Mouse (Mus musculus): ENCODE measurements around the gene Ccdc175. TPM values are rescaled to one million over a fixed set of nuclear protein-coding genes. Genes with fewer than 3 reads are reported as not detected.

Gene Ccdc175
- polyA plus RNA-seq, 1 experiment from 2014 or later: not detected

DNA sequence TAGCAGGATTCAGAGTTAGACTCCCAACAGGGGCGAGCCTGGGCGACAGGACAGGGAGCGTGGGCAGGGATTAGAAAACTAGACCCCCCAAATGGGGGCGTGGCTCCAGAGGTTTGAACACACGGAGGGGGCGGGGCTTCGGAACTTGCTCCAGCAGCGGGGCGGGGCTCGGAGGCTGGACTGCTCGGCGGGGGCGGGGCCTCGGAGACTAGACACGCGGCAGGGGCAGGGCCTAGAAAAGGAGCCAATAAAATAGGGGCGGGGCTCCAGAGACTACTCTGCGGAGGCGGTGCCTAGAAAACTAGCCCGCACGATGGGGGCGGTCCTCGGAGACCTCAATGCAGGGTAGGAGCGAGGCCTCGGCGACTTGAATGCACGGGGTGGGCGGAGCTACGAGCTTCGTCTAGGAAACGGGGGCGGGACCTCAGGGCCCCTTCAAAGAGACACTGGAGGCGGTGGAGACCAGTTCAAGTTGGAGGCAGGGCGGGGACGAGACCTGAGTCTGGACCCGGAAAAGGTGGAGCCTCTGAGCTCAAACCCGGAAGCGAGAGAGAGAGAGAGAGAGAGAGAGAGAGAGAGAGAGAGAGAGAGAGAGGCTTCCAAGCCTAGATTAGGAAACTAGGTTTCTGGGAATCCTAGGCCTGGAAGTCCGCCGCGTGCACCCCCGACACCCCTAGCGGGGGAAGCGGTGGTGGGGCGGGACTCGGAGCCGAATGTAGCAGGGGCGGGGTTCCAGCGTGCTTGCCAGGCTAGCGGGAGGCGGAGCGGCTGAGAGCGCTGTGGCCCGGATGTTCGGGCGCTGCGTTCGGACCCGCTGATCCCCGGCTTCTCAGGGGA is 99.3 kb downstream of the Ccdc175 start, which contains the start of the genes L3hypdh and Jkamp:
L3hypdh (minus strand) TSS at position 111 of the 837 bp plus-strand sequence.
Jkamp (plus strand) TSS at position 261 of the 837 bp plus-strand sequence.
- DNase-seq (ENCODE audit: low spot score): peak; percentile 99
- H3K4me1 ChIP-seq: peaks cover 37% of the 10 kb centered on the region
- H3K36me3 ChIP-seq: peaks cover 8% of the 10 kb centered on the region
- no peaks in the 10 kb centered on the region for H3K9me3 ChIP-seq (replicated peaks)
- peak within 1 kb of the TSS; percentile 77 for H3K4me3 ChIP-seq
- no peaks in the 10 kb centered on the region for H3K27me3 ChIP-seq (ENCODE audit: low read depth, poor library complexity, severe bottlenecking)
- under 1% methylated on average over 60 of the region's 60 CpGs for WGBS
- H3K27ac ChIP-seq: peak within 1 kb of the TSS; percentile 95

DNA sequence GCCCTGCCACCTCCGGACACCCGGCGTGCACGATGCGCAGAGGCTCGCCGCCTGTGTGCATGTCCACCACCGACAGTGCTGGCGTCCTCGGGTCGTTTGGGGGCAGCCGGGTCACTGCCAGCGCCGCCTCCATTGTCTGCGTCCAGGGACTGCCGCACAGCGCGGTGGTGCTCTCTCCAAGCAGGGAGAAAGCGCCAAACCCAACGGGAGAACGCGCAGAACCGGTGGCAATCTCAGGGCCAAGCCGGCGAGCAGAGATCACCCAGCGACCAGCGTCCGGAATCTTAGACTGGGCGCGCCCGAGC is 99.9 kb downstream of the Ccdc175 start:
- peaks cover 3% of the 10 kb centered on the region for H3K36me3 ChIP-seq
- 0% methylated on average over 31 of the region's 31 CpGs for WGBS
- DNase-seq (ENCODE audit: low spot score): no peak
- H3K4me3 ChIP-seq: peak overlapping the region; percentile 77
- H3K27ac ChIP-seq: peak overlapping the region; percentile 95
- H3K27me3 ChIP-seq (ENCODE audit: low read depth, poor library complexity, severe bottlenecking): no peaks in the 10 kb centered on the region
- H3K9me3 ChIP-seq (replicated peaks): no peaks in the 10 kb centered on the region
- H3K4me1 ChIP-seq: peaks cover 37% of the 10 kb centered on the region

DNA sequence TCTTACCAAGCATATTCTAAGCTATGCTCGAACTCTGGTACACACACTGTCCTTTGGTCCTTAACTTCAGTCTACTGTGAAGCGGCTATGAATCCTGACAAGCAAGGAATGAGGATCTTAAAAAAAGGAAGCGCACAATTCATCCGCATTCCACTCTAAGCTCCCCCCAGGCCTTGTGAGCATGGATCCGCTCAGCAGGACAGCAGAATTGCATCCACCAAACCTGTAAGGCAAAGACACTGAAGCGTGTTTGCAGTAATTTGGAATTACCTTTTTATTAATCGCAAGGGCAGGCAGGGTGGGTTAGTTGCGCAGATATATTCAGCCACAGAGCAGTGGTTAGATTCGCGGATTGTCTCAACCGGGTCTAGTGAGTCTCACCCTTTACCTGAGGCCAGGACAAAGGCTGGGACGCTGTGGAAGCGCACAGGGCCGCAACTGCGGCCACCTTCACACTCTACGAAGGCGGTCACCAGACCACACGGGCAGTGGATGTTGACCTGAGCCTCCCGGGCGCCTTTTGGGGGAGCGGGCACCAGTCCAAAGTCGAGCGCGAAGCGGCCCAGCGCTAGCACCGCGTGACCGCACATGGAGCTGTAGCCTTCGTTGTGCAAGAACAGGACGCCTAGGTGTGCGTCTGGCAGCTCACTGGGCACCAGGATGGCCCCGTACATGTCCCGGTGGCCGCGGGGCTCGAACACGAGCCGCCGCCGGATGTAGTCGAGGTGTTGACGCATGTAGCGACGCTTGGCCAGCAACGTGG is 100.4 kb downstream of the Ccdc175 start:
- Histone ChIP-seq H3K4me3 (peak overlapping the region; percentile 77), H3K27me3 (ENCODE audit: low read depth, poor library complexity, severe bottlenecking) (no peaks in the 10 kb centered on the region), H3K27ac (peak overlapping the region; percentile 95), H3K36me3 (no peaks in the 10 kb centered on the region), H3K4me1 (peaks cover 37% of the 10 kb centered on the region), H3K9me3 (replicated peaks) (no peaks in the 10 kb centered on the region)
- WGBS: 5% methylated on average over 46 of the region's 46 CpGs
- DNase-seq (ENCODE audit: low spot score): no peak

DNA sequence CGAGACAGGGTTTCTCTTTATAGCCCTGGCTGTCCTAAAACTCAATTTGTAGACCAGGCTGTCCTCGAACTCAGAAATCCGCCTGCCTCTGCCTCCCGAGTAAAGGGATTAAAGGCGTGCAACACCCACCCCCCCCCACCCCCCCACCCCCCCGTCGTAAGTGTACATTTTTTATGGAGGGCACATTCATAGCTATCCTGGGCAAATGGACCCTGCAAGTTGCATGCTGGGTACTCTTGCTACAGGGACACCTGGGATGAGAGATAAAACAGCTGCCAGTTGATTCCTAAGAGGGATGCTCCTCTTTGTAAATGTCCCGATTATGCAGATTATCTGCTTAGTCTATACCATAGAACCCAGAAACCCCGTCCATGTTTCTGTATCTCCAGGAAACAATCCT is 101.6 kb downstream of the Ccdc175 start:
- peaks cover 37% of the 10 kb centered on the region for H3K4me1 ChIP-seq
- DNase-seq (ENCODE audit: low spot score): no peak
- H3K4me3 ChIP-seq: no peak overlapping the region
- 89% methylated on average over 9 of the region's 9 CpGs for WGBS
- H3K27ac ChIP-seq: no peak overlapping the region
- H3K36me3 ChIP-seq: no peaks in the 10 kb centered on the region
- no peaks in the 10 kb centered on the region for H3K9me3 ChIP-seq (replicated peaks)
- no peaks in the 10 kb centered on the region for H3K27me3 ChIP-seq (ENCODE audit: low read depth, poor library complexity, severe bottlenecking)

DNA sequence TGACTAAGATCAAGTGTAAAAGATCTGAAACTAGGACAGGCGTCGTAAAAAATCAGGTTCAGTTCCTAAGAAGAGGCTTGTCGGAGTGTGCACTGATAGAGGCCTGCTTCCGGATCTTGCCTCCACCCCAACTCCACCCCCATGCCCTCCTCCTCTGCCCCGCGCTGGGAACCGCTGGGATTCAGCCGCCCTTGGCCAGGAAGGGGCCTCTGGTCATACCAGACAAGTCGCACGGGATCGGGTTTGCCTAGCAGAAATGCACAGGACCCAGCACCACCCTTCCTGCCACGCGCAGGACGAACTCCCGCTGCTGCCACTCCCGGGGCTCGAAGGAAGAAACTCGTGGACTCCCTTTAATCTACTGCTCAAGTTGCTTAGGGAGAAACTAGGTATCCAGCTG is 102.5 kb downstream of the Ccdc175 start:
- Histone ChIP-seq H3K9me3 (replicated peaks) (no peaks in the 10 kb centered on the region), H3K27me3 (ENCODE audit: low read depth, poor library complexity, severe bottlenecking) (no peaks in the 10 kb centered on the region), H3K27ac (no peak overlapping the region), H3K4me3 (peak overlapping the region; percentile 27), H3K4me1 (peaks cover 29% of the 10 kb centered on the region), H3K36me3 (no peaks in the 10 kb centered on the region)
- DNase-seq (ENCODE audit: low spot score): peak; percentile 53
- 36% methylated on average over 18 of the region's 18 CpGs for WGBS

DNA sequence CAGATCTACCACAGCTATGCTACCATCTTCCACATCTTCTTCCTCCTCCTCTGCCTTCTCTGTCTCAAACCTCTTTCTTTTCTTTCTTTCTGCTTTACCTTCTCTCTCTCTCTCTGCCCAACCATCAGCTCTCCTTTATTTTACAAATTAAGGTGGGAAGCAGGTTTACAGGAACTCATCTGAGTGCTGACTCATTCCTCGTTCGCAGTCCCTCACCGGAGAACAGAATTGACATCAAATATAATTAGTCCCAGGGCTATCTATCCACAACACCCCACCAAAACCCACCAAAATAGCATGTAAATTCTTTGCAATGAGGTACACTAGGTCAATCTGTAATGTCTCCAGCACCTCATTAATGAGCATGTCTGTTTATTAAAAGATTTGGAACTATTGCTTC is 102.9 kb downstream of the Ccdc175 start:
- Histone ChIP-seq H3K36me3 (no peaks in the 10 kb centered on the region), H3K9me3 (replicated peaks) (no peaks in the 10 kb centered on the region), H3K4me3 (peak overlapping the region; percentile 27; the same call in 1 of the 2 replicates), H3K27ac (no peak overlapping the region), H3K4me1 (peaks cover 26% of the 10 kb centered on the region), H3K27me3 (ENCODE audit: low read depth, poor library complexity, severe bottlenecking) (no peaks in the 10 kb centered on the region)
- WGBS: 70% methylated on average over 3 of the region's 3 CpGs
- no peak for DNase-seq (ENCODE audit: low spot score)

DNA sequence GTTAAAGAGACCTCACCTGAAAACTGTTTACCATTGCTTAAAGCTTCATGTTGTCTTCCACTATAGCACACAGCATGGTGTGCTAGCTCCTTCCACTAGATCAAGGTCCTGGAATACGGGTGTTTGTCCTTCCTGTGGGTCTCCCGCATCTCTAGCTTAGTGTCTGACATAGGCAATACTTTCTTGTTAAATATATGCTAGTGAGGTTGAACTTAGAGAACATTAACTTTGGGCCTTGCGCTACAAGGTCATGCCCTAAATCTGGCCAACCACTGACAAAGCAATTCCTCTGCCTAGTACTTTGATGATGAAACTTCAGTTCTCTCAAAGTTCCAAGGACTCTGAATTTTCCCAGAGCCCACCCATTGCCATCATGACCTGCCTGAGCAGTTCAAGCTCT is 106.6 kb downstream of the Ccdc175 start:
- no peaks in the 10 kb centered on the region for H3K27me3 ChIP-seq (ENCODE audit: low read depth, poor library complexity, severe bottlenecking)
- DNase-seq (ENCODE audit: low spot score): no peak
- no peak overlapping the region for H3K27ac ChIP-seq
- H3K9me3 ChIP-seq (replicated peaks): no peaks in the 10 kb centered on the region
- H3K4me1 ChIP-seq: peaks cover 11% of the 10 kb centered on the region
- WGBS: 87% methylated on average over 3 of the region's 3 CpGs
- H3K4me3 ChIP-seq: no peak overlapping the region
- peaks cover 15% of the 10 kb centered on the region for H3K36me3 ChIP-seq

DNA sequence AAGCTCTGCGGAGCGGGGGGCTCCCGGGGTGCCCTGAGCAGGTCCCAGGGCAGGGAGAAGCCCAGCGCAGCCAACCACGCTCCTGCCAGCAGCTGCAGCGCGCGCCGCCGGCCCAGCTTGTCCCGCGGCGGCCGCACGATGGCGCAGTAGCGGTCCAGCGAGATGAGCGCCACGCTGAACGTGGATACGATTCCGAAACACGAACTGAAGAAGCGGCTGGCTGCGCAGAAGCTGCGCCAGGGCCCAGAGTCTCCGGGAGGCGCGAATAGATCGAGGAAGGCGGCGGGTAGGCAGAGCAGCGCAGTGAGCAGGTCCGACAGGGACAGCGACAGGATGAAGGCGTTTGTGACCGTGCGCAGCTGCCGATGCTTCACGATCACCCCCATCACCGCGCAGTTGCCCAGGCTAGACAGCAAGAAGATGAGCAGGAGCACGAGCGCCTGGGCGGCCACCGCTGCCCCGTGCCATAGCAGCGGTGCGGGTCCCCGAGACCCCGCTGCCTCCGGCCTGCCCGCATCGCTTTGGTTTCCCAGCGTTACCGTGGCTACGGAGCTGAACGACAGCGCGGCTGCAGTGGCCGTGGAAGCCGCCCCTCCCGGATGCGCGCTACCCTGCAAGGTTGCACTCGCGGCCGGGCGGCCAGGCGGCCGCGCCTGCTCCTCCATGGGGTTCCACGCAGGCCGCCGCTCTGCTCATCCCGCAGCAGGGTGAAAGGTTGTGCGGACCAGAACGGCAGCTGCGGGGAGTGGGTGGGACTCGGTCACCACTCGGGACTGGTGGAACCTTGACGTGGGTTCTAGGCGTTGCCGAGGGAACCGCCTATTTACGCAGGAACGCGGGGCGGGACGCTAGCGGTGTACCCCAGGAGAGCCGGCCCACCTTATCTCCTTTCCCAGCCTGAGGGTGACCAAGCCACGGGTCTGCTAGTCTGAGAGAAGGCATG is 114.2 kb downstream of the Ccdc175 start, which contains the start of gene Gpr135:
Gpr135 (minus strand) TSS at position 799 of the 943 bp plus-strand sequence.
- H3K4me3 ChIP-seq: peak within 1 kb of the TSS; percentile 71
- H3K4me1 ChIP-seq: peaks cover 17% of the 10 kb centered on the region
- WGBS: under 1% methylated on average over 94 of the region's 94 CpGs
- peak; percentile 91 for DNase-seq (ENCODE audit: low spot score)
- peaks cover 13% of the 10 kb centered on the region for H3K36me3 ChIP-seq
- peak within 1 kb of the TSS; percentile 61 for H3K27ac ChIP-seq
- H3K9me3 ChIP-seq (replicated peaks): no peaks in the 10 kb centered on the region
- peaks cover 57% of the 10 kb centered on the region for H3K27me3 ChIP-seq (ENCODE audit: low read depth, poor library complexity, severe bottlenecking)

DNA sequence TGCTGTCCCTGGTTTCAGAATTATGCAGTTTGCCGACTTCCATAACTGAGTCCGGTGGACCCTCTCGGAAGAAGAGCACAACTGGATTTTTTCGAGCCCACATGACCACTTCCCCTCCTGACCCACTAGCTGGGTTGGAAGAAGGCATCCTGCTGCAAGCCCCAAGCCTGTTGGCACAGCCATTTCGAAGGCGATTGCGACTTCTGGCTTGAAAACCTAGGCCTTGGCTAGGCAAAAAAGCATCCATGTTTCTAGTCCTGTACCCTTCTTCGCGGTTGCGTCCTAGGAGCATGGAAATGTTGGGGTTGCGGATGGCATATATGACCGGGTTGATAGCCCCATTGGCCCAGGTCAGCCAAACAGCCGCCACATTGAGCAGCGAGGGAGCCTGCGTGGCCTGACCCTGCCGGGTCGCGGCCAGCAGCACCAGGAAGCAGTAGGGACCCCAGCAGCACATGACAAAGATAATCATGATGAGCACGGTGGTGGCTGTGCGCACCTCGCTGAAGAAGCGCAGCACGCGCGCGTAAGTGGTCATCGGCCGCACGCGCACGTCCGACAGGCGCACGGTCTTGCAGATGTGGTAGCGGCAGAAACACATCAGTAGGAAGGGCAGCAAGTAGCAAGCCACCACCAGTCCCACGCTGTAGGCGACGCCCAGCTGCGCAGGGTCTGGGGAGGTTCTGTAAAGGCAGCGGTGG is 115.1 kb downstream of the Ccdc175 start:
- Histone ChIP-seq H3K9me3 (replicated peaks) (no peaks in the 10 kb centered on the region), H3K27me3 (ENCODE audit: low read depth, poor library complexity, severe bottlenecking) (peaks cover 57% of the 10 kb centered on the region), H3K4me1 (peaks cover 17% of the 10 kb centered on the region), H3K4me3 (peak overlapping the region; percentile 71), H3K27ac (peak overlapping the region; percentile 61), H3K36me3 (peaks cover 10% of the 10 kb centered on the region)
- 4% methylated on average over 40 of the region's 40 CpGs for WGBS
- no peak for DNase-seq (ENCODE audit: low spot score)

DNA sequence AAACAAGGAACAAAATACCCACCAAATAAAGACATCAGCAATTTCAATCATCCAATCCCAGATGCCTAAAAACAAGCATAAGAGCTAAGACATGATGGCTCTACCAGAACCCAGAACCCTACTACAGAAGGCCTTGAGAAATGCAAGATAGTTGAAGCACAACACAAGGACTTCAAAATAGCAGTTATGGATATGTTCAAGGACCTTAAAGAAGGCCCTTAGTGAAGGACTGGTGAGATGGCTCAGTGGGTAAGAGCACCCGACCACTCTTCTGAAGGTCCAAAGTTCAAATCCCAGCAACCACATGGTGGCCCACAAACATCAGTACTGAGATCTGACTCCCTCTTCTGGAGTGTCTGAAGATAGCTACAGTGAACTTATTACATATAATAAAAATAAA is 127.0 kb downstream of the Ccdc175 start:
- DNase-seq (ENCODE audit: low spot score): no peak
- WGBS: 91% methylated on average over 1 of the region's 1 CpGs
- H3K36me3 ChIP-seq: no peaks in the 10 kb centered on the region
- H3K27ac ChIP-seq: no peak overlapping the region
- no peaks in the 10 kb centered on the region for H3K27me3 ChIP-seq (ENCODE audit: low read depth, poor library complexity, severe bottlenecking)
- no peak overlapping the region for H3K4me3 ChIP-seq
- H3K9me3 ChIP-seq (replicated peaks): no peaks in the 10 kb centered on the region
- H3K4me1 ChIP-seq: no peaks in the 10 kb centered on the region

DNA sequence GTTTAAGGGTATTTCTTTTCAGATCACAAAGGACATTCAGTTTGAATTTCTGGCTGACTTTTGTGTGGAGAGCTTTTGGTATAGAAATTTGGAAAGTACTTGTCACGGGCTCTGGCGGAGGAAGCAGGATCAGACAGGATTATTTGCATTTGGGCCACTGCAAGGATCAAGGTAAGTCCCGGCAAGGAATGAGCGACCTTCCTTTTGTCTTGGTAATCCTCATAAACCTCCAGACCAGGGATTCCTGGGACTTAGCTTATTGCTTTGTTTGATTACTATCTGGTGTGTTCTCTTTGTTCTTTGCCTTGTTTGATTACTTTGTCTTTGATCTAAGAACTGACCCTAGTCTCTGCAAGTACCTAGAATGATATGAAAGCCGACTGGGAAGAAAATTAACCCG is 131.0 kb downstream of the Ccdc175 start:
- Histone ChIP-seq H3K4me3 (no peak overlapping the region), H3K36me3 (no peaks in the 10 kb centered on the region), H3K4me1 (no peaks in the 10 kb centered on the region), H3K9me3 (replicated peaks) (no peaks in the 10 kb centered on the region), H3K27ac (no peak overlapping the region), H3K27me3 (ENCODE audit: low read depth, poor library complexity, severe bottlenecking) (no peaks in the 10 kb centered on the region)
- no peak for DNase-seq (ENCODE audit: low spot score)
- WGBS: 35% methylated on average over 6 of the region's 6 CpGs

DNA sequence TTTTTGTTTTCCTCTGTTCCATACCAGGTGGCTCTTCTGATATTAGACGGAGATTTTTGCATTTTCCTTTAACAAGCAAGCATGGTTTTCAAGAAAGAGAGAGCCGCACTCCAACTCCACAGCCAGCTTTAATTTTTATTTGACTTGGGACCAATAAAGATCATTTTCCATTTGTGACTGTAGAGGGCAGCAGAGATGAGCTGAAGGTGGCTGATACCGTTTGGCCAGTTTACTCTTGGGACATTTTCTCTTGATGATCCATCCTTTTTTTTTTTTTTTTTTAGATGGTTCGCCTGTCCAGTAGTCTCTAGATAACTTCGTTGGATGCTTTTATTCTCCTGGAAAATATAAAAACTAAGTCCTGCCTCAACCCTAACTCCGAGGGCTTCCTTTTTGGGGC is 131.5 kb downstream of the Ccdc175 start:
- no peak for DNase-seq (ENCODE audit: low spot score)
- H3K27me3 ChIP-seq (ENCODE audit: low read depth, poor library complexity, severe bottlenecking): no peaks in the 10 kb centered on the region
- H3K4me1 ChIP-seq: no peaks in the 10 kb centered on the region
- H3K4me3 ChIP-seq: no peak overlapping the region
- H3K36me3 ChIP-seq: no peaks in the 10 kb centered on the region
- WGBS: 49% methylated on average over 6 of the region's 6 CpGs
- no peaks in the 10 kb centered on the region for H3K9me3 ChIP-seq (replicated peaks)
- H3K27ac ChIP-seq: no peak overlapping the region

Measured in limb, embryonic 10.5 days (tissue).